Mouse (Mus musculus) limb, embryonic 11.5 days (tissue): ENCODE results near the gene H2al2a. TPM values are rescaled to one million over a fixed set of nuclear protein-coding genes. Genes with fewer than 3 reads are reported as not detected.
"Not testable (repeated sequence)": the region's sequence is repeated elsewhere in the genome, so short reads cannot be mapped to it uniquely, and the experiment has no call there.

Source experiments
- ATAC-seq: fragments of 200-750 bp; cut with Nextera tagmentation; 2 replicates; pipeline ENCODE4 v1.8.0; 2017; ENCODE audit warnings: low read depth; ENCODE audit not compliant: insufficient number of reproducible peaks, low FRiP score, low TSS enrichment
- DNase-seq: peaks from one replicate; pipeline ENCODE4 v3.0.0-alpha.2; 2015; ENCODE audit warnings: low spot score
- H3K27ac ChIP-seq: fragments of 300-500 bp; sonication (generic); replicated peaks from 2 replicates; pipeline ENCODE4 v1.5.1; 2014; ENCODE audit warnings: low read depth, mild to moderate bottlenecking, low read length
- H3K27me3 ChIP-seq: fragments of 300-500 bp; sonication (generic); 2 replicates; pipeline ENCODE4 v1.6.1; 2014; ENCODE audit warnings: mild to moderate bottlenecking, low read length, mixed read lengths; ENCODE audit not compliant: control insufficient read depth, insufficient read depth
- H3K36me3 ChIP-seq: fragments of 300-500 bp; sonication (generic); 2 replicates; pipeline ENCODE4 v1.6.1; 2014; ENCODE audit warnings: mild to moderate bottlenecking, low read length, moderate library complexity, mixed read lengths; ENCODE audit not compliant: control insufficient read depth, insufficient read depth
- H3K4me1 ChIP-seq: fragments of 300-500 bp; sonication (generic); 2 replicates; pipeline ENCODE4 v1.6.1; 2014; ENCODE audit warnings: low read length, mixed read lengths; ENCODE audit not compliant: control insufficient read depth, insufficient read depth
- H3K4me2 ChIP-seq: fragments of 300-500 bp; sonication (generic); 2 replicates; pipeline ENCODE4 v1.6.1; 2014; ENCODE audit warnings: low read depth, mild to moderate bottlenecking, moderate library complexity; ENCODE audit not compliant: severe bottlenecking
- H3K4me3 ChIP-seq: fragments of 300-500 bp; sonication (generic); 2 replicates; pipeline ENCODE4 v1.5.1; 2014; ENCODE audit warnings: low read depth, low read length
- H3K9ac ChIP-seq: fragments of 300-500 bp; sonication (generic); 2 replicates; pipeline ENCODE4 v1.6.1; 2014; ENCODE audit warnings: mild to moderate bottlenecking, low read length
- H3K9me3 ChIP-seq: fragments of 300-500 bp; sonication (generic); 2 replicates; pipeline ENCODE4 v1.6.1; 2016; ENCODE audit warnings: low read length; ENCODE audit not compliant: control insufficient read depth
- WGBS: fragments of 180-500 bp; shearing (Covaris S2); extraction: QIAGEN DNeasy Blood & Tissue Kit; methylation state at CpG from one replicate; pipeline ENCODE4 v1.1.7; 2014; 5-methylcytosine and 5-hydroxymethylcytosine counted together
- polyA plus RNA-seq: library from polyadenylated mRNA; unstranded; fragments of >200 nt; fragmentation: Nextera tagmentation; extraction: Ambion mirVana; gene quantifications from 2 replicates; pipeline ENCODE4 v1.2.1, GENCODE M21; 2014

Gene H2al2a
- polyA plus RNA-seq, 1 experiment from 2014 or later, result not detected

DNA sequence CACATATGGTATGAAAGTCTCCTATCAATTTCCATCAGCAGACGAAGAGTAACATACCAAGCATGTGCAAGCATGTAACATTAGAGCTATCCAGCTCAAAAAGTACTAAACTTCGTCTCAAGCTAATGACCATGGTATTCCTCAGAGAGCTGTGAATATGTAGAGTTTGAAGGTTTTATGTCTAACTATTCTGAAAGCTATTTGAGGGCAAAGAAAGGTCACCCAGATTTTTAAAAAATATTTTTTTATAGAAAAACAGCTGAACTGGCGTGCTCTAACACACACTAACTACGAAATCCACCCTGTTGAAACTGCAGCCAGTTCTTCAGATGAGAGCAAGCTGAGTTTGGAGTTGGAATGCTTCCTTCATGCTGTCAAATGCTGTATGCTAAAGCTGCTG is 7.5 kb upstream of the H2al2a start:
- DNase-seq (no peak), ATAC-seq (no peak)
- Histone ChIP-seq H3K36me3 (no peaks in the 10 kb centered on the region), H3K9ac (no peak overlapping the region), H3K4me2 (no peak overlapping the region), H3K4me3 (no peak overlapping the region), H3K4me1 (no peaks in the 10 kb centered on the region), H3K27ac (no peak overlapping the region), H3K27me3 (no peaks in the 10 kb centered on the region), H3K9me3 (no peaks in the 10 kb centered on the region)
- WGBS, result 69% methylated on average over 4 of the region's 4 CpGs

DNA sequence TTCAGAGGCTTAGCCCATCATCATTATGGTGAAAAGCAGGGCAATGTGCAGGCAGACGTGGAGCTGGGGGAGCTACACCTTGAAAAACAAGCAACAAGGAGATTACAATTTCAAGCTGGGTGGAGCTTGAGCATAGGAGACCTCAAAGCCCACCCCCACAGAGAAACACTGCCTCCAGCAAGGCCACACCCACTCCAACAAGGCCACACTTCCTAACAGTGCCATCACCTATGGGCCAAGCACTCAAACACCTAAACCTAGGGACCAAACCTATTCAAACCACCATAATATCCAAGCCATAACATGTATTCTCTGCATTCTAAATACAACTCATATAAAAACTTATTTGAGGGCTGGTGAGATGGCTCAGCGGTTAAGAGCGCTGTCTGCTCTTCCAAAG is 5.5 kb upstream of the H2al2a start:
- Histone ChIP-seq H3K9ac (no peak overlapping the region), H3K4me2 (no peak overlapping the region), H3K27ac (no peak overlapping the region), H3K27me3 (no peaks in the 10 kb centered on the region), H3K9me3 (no peaks in the 10 kb centered on the region), H3K4me1 (no peaks in the 10 kb centered on the region), H3K4me3 (no peak overlapping the region), H3K36me3 (no peaks in the 10 kb centered on the region)
- WGBS, result 95% methylated on average over 3 of the region's 3 CpGs
- no peak for DNase-seq
- no peak for ATAC-seq

DNA sequence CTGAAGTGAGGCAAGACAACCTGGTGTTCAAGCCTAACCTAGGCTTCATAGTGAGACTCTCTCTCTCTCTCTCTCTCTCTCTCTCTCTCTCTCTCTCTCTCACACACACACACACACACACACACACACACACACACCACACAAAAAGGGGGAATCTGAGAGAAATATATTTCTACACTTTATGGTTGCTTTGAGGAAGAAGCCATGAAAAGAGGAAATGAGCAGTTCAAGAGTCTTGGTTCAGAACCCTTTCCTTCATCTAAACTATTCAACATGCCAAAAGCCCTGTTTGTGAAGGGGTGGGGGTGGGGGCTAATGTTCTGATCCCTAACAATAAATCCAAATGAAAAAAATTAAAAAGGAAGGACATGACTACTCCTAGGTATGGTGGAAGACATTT is 7.2 kb downstream of the H2al2a start:
- DNase-seq (no peak), ATAC-seq (no peak)
- Histone ChIP-seq H3K9ac (no peak overlapping the region), H3K4me3 (no peak overlapping the region), H3K4me2 (no peak overlapping the region), H3K36me3 (no peaks in the 10 kb centered on the region), H3K4me1 (no peaks in the 10 kb centered on the region), H3K27ac (no peak overlapping the region), H3K9me3 (no peaks in the 10 kb centered on the region), H3K27me3 (no peaks in the 10 kb centered on the region)

- Histone ChIP-seq H3K4me2 (no peak overlapping the region), H3K27ac (no peak overlapping the region), H3K4me1 (no peaks in the 10 kb centered on the region), H3K9ac (no peak overlapping the region), H3K9me3 (no peaks in the 10 kb centered on the region), H3K27me3 (no peaks in the 10 kb centered on the region), H3K36me3 (no peaks in the 10 kb centered on the region), H3K4me3 (no peak overlapping the region)
- DNase-seq (no peak), ATAC-seq (no peak)
- WGBS, result 83% methylated on average over 3 of the region's 3 CpGs
Measured at GRCm38 (mm10) chr2:17989115-17989514, 7.6 kb downstream of the H2al2a start.

- Histone ChIP-seq H3K4me2 (no peak overlapping the region), H3K9ac (no peak overlapping the region), H3K4me3 (no peak overlapping the region), H3K36me3 (no peaks in the 10 kb centered on the region), H3K9me3 (no peaks in the 10 kb centered on the region), H3K4me1 (no peaks in the 10 kb centered on the region), H3K27ac (no peak overlapping the region), H3K27me3 (no peaks in the 10 kb centered on the region)
- no peak for DNase-seq
- 80% methylated on average over 3 of the region's 3 CpGs for WGBS
- ATAC-seq, result no peak
Measured at GRCm38 (mm10) chr2:17986694-17987093, 10.1 kb downstream of the H2al2a start.

DNA sequence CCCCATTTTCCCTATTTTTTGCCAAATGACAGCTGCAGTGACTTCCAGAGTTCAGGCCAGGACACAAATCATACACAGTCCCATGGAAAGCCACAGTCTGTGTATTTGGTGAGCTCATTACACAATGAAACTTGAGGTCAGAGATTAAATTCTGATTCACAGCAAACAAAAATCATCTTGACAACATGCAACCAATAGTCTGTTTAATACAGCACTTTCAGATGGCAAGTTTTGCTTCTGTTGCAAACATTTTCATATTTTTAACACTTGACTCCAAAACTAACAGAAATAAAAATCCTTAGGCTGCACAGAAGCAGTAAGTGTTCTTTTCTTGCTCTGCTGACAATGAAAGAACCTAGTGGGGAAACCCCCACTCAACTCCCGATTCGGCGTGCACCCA is 12.0 kb downstream of the H2al2a start:
- ATAC-seq (no peak), DNase-seq (no peak)
- Histone ChIP-seq H3K4me3 (no peak overlapping the region), H3K36me3 (no peaks in the 10 kb centered on the region), H3K4me2 (no peak overlapping the region), H3K27ac (no peak overlapping the region), H3K9me3 (no peaks in the 10 kb centered on the region), H3K4me1 (no peaks in the 10 kb centered on the region), H3K9ac (no peak overlapping the region), H3K27me3 (no peaks in the 10 kb centered on the region)
- WGBS, result 97% methylated on average over 3 of the region's 3 CpGs

GRCm38 (mm10) chr2:17982747-17983146 is 14.0 kb downstream of the H2al2a start:
- Histone ChIP-seq H3K4me1 (no peaks in the 10 kb centered on the region), H3K27me3 (no peaks in the 10 kb centered on the region), H3K27ac (no peak overlapping the region), H3K4me2 (no peak overlapping the region), H3K36me3 (no peaks in the 10 kb centered on the region), H3K9ac (no peak overlapping the region), H3K9me3 (no peaks in the 10 kb centered on the region), H3K4me3 (no peak overlapping the region)
- WGBS, result 88% methylated on average over 1 of the region's 1 CpGs
- ATAC-seq (no peak), DNase-seq (no peak)

GRCm38 (mm10) chr2:17978706-17979105 is 18.1 kb downstream of the H2al2a start:
- WGBS, result 93% methylated on average over 6 of the region's 6 CpGs

DNA sequence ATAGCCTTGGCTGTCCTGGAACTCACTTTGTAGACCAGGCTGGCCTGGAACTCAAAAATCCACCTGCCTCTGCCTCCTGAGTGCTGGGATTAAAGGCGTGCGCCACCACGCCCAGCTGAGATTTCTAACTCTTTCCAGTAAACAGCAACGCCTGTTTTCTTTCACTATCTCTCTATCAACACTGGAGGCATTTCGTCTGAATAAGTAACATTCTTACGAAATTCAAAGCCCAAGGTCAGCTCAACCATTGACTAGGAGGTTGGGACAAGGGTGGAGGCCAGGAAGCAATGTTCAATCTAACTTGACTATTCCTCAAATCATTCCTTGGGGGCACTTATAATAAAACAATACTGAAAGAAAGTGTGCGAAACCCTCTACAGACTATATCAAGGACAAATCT is 18.5 kb downstream of the H2al2a start:
- H3K4me2 ChIP-seq, H3K27ac ChIP-seq, H3K9ac ChIP-seq, H3K4me3 ChIP-seq, H3K27me3 ChIP-seq, H3K36me3 ChIP-seq, H3K4me1 ChIP-seq, H3K9me3 ChIP-seq, DNase-seq, ATAC-seq: not testable (repeated sequence)
- WGBS, result 93% methylated on average over 7 of the region's 7 CpGs

More at GRCm38 (mm10) chr2:17978706-17979105, 18.1 kb downstream of the H2al2a start:
- Histone ChIP-seq H3K4me3 (no peak overlapping the region), H3K4me1 (no peaks in the 10 kb centered on the region), H3K9me3 (no peaks in the 10 kb centered on the region), H3K36me3 (no peaks in the 10 kb centered on the region), H3K27ac (no peak overlapping the region), H3K27me3 (no peaks in the 10 kb centered on the region), H3K4me2 (no peak overlapping the region), H3K9ac (no peak overlapping the region)
- ATAC-seq (no peak), DNase-seq (no peak)
